Mouse (Mus musculus) kidney, adult 2 months (tissue): ENCODE data around the gene Htr2c.

Source experiments
- CTCF ChIP-seq: fragments of 200-500 bp; conservative IDR thresholded peaks from 2 replicates; pipeline ENCODE4 v1.5.1; 2011; ENCODE audit warnings: low read depth, mild to moderate bottlenecking, control low read depth, low read length, moderate library complexity, mixed read lengths; ENCODE audit not compliant: insufficient read depth, insufficient read length
- POLR2A ChIP-seq: fragments of 200-500 bp; IDR thresholded peaks from one replicate; pipeline ENCODE4 v1.6.1; 2011; ENCODE audit warnings: low read depth, low read length, control low read depth

- TF ChIP-seq CTCF (no peak), POLR2A (no peak)
These were observed 93.4 kb downstream of the Htr2c start for GRCm38 (mm10) chrX:147055730-147056129.
